Comparison of ENCODE assay signal across 8 mouse cellular contexts in genomic region chr12:108162036-108162435, GRCm38 (mm10). TPM values are rescaled to one million over a fixed set of nuclear protein-coding genes. Genes with fewer than 3 reads are reported as not detected.
DNase-seq lines count a peak whose midpoint lies in the region; ATAC-seq and TF ChIP-seq lines count a peak whose summit lies in the region.

No protein-coding gene starts in this region.

- H3K4me2 ChIP-seq in forebrain, postnatal 0 days (ENCODE audit: low read depth): no peak overlapping the region
- H3K4me2 ChIP-seq in forebrain, embryonic 11.5 days (ENCODE audit: low read depth, low read length, severe bottlenecking): no peak overlapping the region
- no peak overlapping the region for H3K4me2 ChIP-seq in intestine, embryonic 15.5 days (replicated peaks)
- no peak overlapping the region for H3K4me2 ChIP-seq in forebrain, embryonic 16.5 days (ENCODE audit: low read length)

- H3K27ac ChIP-seq in forebrain, postnatal 0 days (ENCODE audit: low read depth, low read length): no peak overlapping the region
- no peak overlapping the region for H3K27ac ChIP-seq in forebrain, embryonic 11.5 days (ENCODE audit: low read depth, low read length)
- H3K27ac ChIP-seq in intestine, embryonic 15.5 days: no peak overlapping the region
- H3K27ac ChIP-seq in forebrain, embryonic 16.5 days (ENCODE audit: low read length): no peak overlapping the region

- no peak for TF ChIP-seq POLR2A in lung, adult 2 months (IDR thresholded peaks at IDR 0.05; ENCODE audit: borderline replicate concordance, extremely low read depth, low read depth, low read length)

- TF ChIP-seq CTCF in forebrain, postnatal 0 days (IDR thresholded peaks at IDR 0.05; ENCODE audit: low read depth): peak; percentile 70
- TF ChIP-seq CTCF in lung, adult 2 months (IDR thresholded peaks at IDR 0.05; ENCODE audit: insufficient read depth, low read length): peak; percentile 24; the same call in 1 of the 2 replicates

- peak; percentile 43 for ATAC-seq in forebrain, postnatal 0 days
- ATAC-seq in forebrain, embryonic 11.5 days (replicated peaks; ENCODE audit: low FRiP score): no peak
- no peak for ATAC-seq in intestine, embryonic 15.5 days
- no peak for ATAC-seq in forebrain, embryonic 16.5 days

- H3K36me3 ChIP-seq in forebrain, postnatal 0 days (ENCODE audit: insufficient read depth): peaks cover 34% of the 10 kb centered on the region
- H3K36me3 ChIP-seq in forebrain, embryonic 11.5 days (ENCODE audit: control insufficient read depth, insufficient read depth, low read length): no peaks in the 10 kb centered on the region; the same call in 1 of the 2 replicates
- H3K36me3 ChIP-seq in intestine, embryonic 15.5 days: peaks cover 12% of the 10 kb centered on the region
- H3K36me3 ChIP-seq in forebrain, embryonic 16.5 days (ENCODE audit: control insufficient read depth, insufficient read depth): no peaks in the 10 kb centered on the region

- no peaks in the 10 kb centered on the region for H3K27me3 ChIP-seq in forebrain, postnatal 0 days (ENCODE audit: insufficient read depth, low read length)
- no peaks in the 10 kb centered on the region for H3K27me3 ChIP-seq in forebrain, embryonic 11.5 days (ENCODE audit: control insufficient read depth, insufficient read depth, low read length)
- H3K27me3 ChIP-seq in intestine, embryonic 15.5 days (replicated peaks): no peaks in the 10 kb centered on the region
- H3K27me3 ChIP-seq in forebrain, embryonic 16.5 days (replicated peaks; ENCODE audit: control insufficient read depth, insufficient read depth, low read length): no peaks in the 10 kb centered on the region

- no peak overlapping the region for H3K9ac ChIP-seq in forebrain, postnatal 0 days
- H3K9ac ChIP-seq in forebrain, embryonic 11.5 days (ENCODE audit: low read length): no peak overlapping the region
- no peak overlapping the region for H3K9ac ChIP-seq in intestine, embryonic 15.5 days
- H3K9ac ChIP-seq in forebrain, embryonic 16.5 days (replicated peaks; ENCODE audit: low read depth, low read length): no peak overlapping the region

- 88% methylated on average over 1 of the region's 1 CpGs for WGBS in forebrain, postnatal 0 days
- WGBS in forebrain, embryonic 11.5 days: 90% methylated on average over 1 of the region's 1 CpGs
- 95% methylated on average over 1 of the region's 1 CpGs for WGBS in lung, adult 2 months
- 92% methylated on average over 1 of the region's 1 CpGs for WGBS in intestine, embryonic 15.5 days
- WGBS in forebrain, embryonic 16.5 days: 88% methylated on average over 1 of the region's 1 CpGs

- no peak overlapping the region for H3K4me3 ChIP-seq in forebrain, postnatal 0 days (ENCODE audit: low read depth, low read length)
- H3K4me3 ChIP-seq in forebrain, embryonic 11.5 days (ENCODE audit: low read depth, low read length): no peak overlapping the region
- no peak overlapping the region for H3K4me3 ChIP-seq in lung, adult 2 months (replicated peaks; ENCODE audit: extremely low read depth, low read depth, low read length)
- no peak overlapping the region for H3K4me3 ChIP-seq in intestine, embryonic 15.5 days (replicated peaks)
- H3K4me3 ChIP-seq in forebrain, embryonic 16.5 days (replicated peaks; ENCODE audit: low read length): no peak overlapping the region

- no peaks in the 10 kb centered on the region for H3K9me3 ChIP-seq in forebrain, postnatal 0 days (ENCODE audit: low read length)
- H3K9me3 ChIP-seq in forebrain, embryonic 11.5 days (ENCODE audit: control insufficient read depth, low read length): no peaks in the 10 kb centered on the region
- no peaks in the 10 kb centered on the region for H3K9me3 ChIP-seq in intestine, embryonic 15.5 days
- H3K9me3 ChIP-seq in forebrain, embryonic 16.5 days (ENCODE audit: control insufficient read depth, low read length): no peaks in the 10 kb centered on the region

- DNase-seq in forebrain, postnatal 0 days: peak; percentile 44
- DNase-seq in forebrain, embryonic 11.5 days (ENCODE audit: low spot score): no peak
- no peak for DNase-seq in lung, adult 2 months
- DNase-seq in lung, adult 18-20 months: no peak
- peak; percentile 57 for DNase-seq in brain, adult 2 months (ENCODE audit: low read depth, low spot score)
- peak; percentile 32 for DNase-seq in naive thymus-derived CD4-positive, alpha-beta T cell, adult 2 months (ENCODE audit: low read depth)

- no peaks in the 10 kb centered on the region for H3K4me1 ChIP-seq in forebrain, postnatal 0 days (ENCODE audit: insufficient read depth)
- H3K4me1 ChIP-seq in forebrain, embryonic 11.5 days (replicated peaks; ENCODE audit: control insufficient read depth, insufficient read depth, low read length): no peaks in the 10 kb centered on the region
- no peaks in the 10 kb centered on the region; the same call in 1 of the 2 replicates for H3K4me1 ChIP-seq in lung, adult 2 months (ENCODE audit: control insufficient read depth, insufficient read depth, low read length)
- H3K4me1 ChIP-seq in intestine, embryonic 15.5 days (replicated peaks): no peaks in the 10 kb centered on the region
- H3K4me1 ChIP-seq in forebrain, embryonic 16.5 days (replicated peaks; ENCODE audit: control insufficient read depth, insufficient read depth, low read length): no peaks in the 10 kb centered on the region

RNA-seq across cellular contexts. Expression of gene Setd3, which starts 17.1 kb away (rescaled TPM):
- 124 and 126 TPM in 2 replicates for total RNA-seq in forebrain, postnatal 0 days (2014; rRNA removed)
- polyA plus RNA-seq in forebrain, postnatal 0 days (2015; fragmentation: Nextera tagmentation; extraction: Ambion mirVana): 92.5 and 102 TPM in 2 replicates
- polyA plus RNA-seq in forebrain, embryonic 11.5 days (2014; fragmentation: Nextera tagmentation; extraction: Ambion mirVana): 79.2 and 85.9 TPM in 2 replicates
- 19.8 and 28.4 TPM in 2 replicates for polyA plus RNA-seq in lung, adult 2 months (2012; rRNA removed)
- polyA plus RNA-seq in intestine, embryonic 15.5 days (2015; fragmentation: Nextera tagmentation; extraction: Ambion mirVana): 91.7 and 97.9 TPM in 2 replicates
- 104 and 116 TPM in 2 replicates for polyA plus RNA-seq in forebrain, embryonic 16.5 days (2015; fragmentation: Nextera tagmentation; extraction: Ambion mirVana)

RNA-seq across cellular contexts. Expression of gene Ccnk, which starts 17.3 kb away (rescaled TPM):
- total RNA-seq in forebrain, postnatal 0 days (2014; rRNA removed): 13.5 TPM in 2 replicates
- polyA plus RNA-seq in forebrain, postnatal 0 days (2015; fragmentation: Nextera tagmentation; extraction: Ambion mirVana): 1.9 and 2.4 TPM in 2 replicates
- 5.0 and 6.2 TPM in 2 replicates for polyA plus RNA-seq in forebrain, embryonic 11.5 days (2014; fragmentation: Nextera tagmentation; extraction: Ambion mirVana)
- polyA plus RNA-seq in lung, adult 2 months (2012; rRNA removed): 11.1 and 15.8 TPM in 2 replicates
- polyA plus RNA-seq in intestine, embryonic 15.5 days (2015; fragmentation: Nextera tagmentation; extraction: Ambion mirVana): 2.8 and 3.8 TPM in 2 replicates
- polyA plus RNA-seq in forebrain, embryonic 16.5 days (2015; fragmentation: Nextera tagmentation; extraction: Ambion mirVana): 3.1 and 3.2 TPM in 2 replicates

Comparison
In these comparisons a context has a peak if more than half of its experiments do, and no peak if none do; other contexts are left out.
1. DNase-seq: peak in forebrain, postnatal 0 days (single experiment), brain, adult 2 months (single experiment) and naive thymus-derived CD4-positive, alpha-beta T cell, adult 2 months (single experiment); none in forebrain, embryonic 11.5 days (single experiment), lung, adult 2 months (single experiment) and lung, adult 18-20 months (0 of 2).